In the genomic region with DNA sequence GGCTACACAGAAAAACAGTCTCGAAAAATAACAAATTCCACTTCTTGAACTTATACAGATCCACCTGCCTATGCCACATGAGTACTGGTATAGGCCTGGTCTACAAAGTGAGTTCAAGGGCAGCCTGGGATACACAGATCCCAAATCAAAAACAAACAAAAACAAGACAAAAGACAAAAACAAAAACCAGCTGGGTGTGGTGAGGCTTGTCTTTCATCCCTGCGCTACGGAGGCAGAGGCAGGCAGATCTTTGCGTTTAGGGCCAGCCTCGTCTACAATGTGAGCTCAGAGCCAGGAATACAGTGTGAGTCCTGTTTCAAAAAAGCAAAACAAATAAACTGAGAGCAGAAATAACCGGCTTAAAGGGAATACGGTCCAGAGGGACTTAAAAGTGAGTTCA, we compare ENCODE assay signal across 8 mouse cellular contexts. TPM values are rescaled to one million over a fixed set of nuclear protein-coding genes. Genes with fewer than 3 reads are reported as not detected.
A peak's percentile ranks its signal among the peaks of the same experiment; 100 is the strongest.
DNase-seq lines count a peak whose midpoint lies in the region; ATAC-seq and TF ChIP-seq lines count a peak whose summit lies in the region.

No protein-coding gene starts in this region.

- H3K9ac ChIP-seq in kidney, embryonic 16.5 days (replicated peaks; ENCODE audit: low read length), result peak overlapping the region; percentile 51
- H3K9ac ChIP-seq in hindbrain, embryonic 16.5 days (ENCODE audit: low read depth, low read length), result peak overlapping the region; percentile 56
- H3K9ac ChIP-seq in midbrain, postnatal 0 days (replicated peaks; ENCODE audit: low read length, poor library complexity, severe bottlenecking), result peak overlapping the region; percentile 51; the same call in 1 of the 2 replicates

- peak overlapping the region; percentile 6 for H3K27ac ChIP-seq in kidney, embryonic 16.5 days (ENCODE audit: low read length)
- peak overlapping the region; percentile 87 for H3K27ac ChIP-seq in bone marrow macrophage, adult 2 months (ENCODE audit: insufficient read depth, low read depth, low read length)
- peak overlapping the region; percentile 66 for H3K27ac ChIP-seq in hindbrain, embryonic 16.5 days (ENCODE audit: low read depth, low read length)
- peak overlapping the region; percentile 68 for H3K27ac ChIP-seq in midbrain, postnatal 0 days (ENCODE audit: low read depth, low read length)

- no peaks in the 10 kb centered on the region for H3K9me3 ChIP-seq in kidney, embryonic 16.5 days (ENCODE audit: low read length)
- peaks cover 1% of the 10 kb centered on the region; the same call in 1 of the 2 replicates for H3K9me3 ChIP-seq in hindbrain, embryonic 16.5 days (ENCODE audit: control insufficient read depth, low read length)
- no peaks in the 10 kb centered on the region for H3K9me3 ChIP-seq in midbrain, postnatal 0 days (ENCODE audit: low read length)

- H3K4me2 ChIP-seq in kidney, embryonic 16.5 days (replicated peaks; ENCODE audit: low read depth, low read length), result peak overlapping the region; percentile 55
- peak overlapping the region; percentile 64 for H3K4me2 ChIP-seq in hindbrain, embryonic 16.5 days (ENCODE audit: low read length)
- peak overlapping the region; percentile 57 for H3K4me2 ChIP-seq in midbrain, postnatal 0 days (ENCODE audit: low read depth, low read length, poor library complexity, severe bottlenecking)

- no peak for TF ChIP-seq CTCF in bone marrow macrophage, adult 2 months (IDR thresholded peaks at IDR 0.05; ENCODE audit: low read depth, low read length)
- TF ChIP-seq CTCF in midbrain, postnatal 0 days (IDR thresholded peaks at IDR 0.05), result no peak

- peak overlapping the region; percentile 79 for H3K4me3 ChIP-seq in kidney, embryonic 16.5 days (ENCODE audit: low read length)
- peak overlapping the region; percentile 68 for H3K4me3 ChIP-seq in bone marrow macrophage, adult 2 months (ENCODE audit: insufficient read depth, low read length)
- peak overlapping the region; percentile 91 for H3K4me3 ChIP-seq in hindbrain, embryonic 16.5 days (ENCODE audit: low read length)
- peak overlapping the region; percentile 52 for H3K4me3 ChIP-seq in midbrain, postnatal 0 days (ENCODE audit: low read depth, low read length)

- peaks cover 26% of the 10 kb centered on the region for H3K36me3 ChIP-seq in kidney, embryonic 16.5 days (ENCODE audit: insufficient read depth, low read length)
- peaks cover 13% of the 10 kb centered on the region for H3K36me3 ChIP-seq in hindbrain, embryonic 16.5 days (ENCODE audit: control insufficient read depth, insufficient read depth, low read length)
- peaks cover 14% of the 10 kb centered on the region for H3K36me3 ChIP-seq in midbrain, postnatal 0 days (ENCODE audit: insufficient read depth, low read length)

- H3K4me1 ChIP-seq in kidney, embryonic 16.5 days (ENCODE audit: insufficient read depth, low read length), result peaks cover 15% of the 10 kb centered on the region
- H3K4me1 ChIP-seq in bone marrow macrophage, adult 2 months (ENCODE audit: control insufficient read depth, insufficient read depth, low read length), result peaks cover 35% of the 10 kb centered on the region
- H3K4me1 ChIP-seq in hindbrain, embryonic 16.5 days (ENCODE audit: control insufficient read depth, insufficient read depth, low read depth, low read length), result peaks cover 22% of the 10 kb centered on the region
- H3K4me1 ChIP-seq in midbrain, postnatal 0 days (ENCODE audit: insufficient read depth, low read length), result peaks cover 7% of the 10 kb centered on the region

- no peaks in the 10 kb centered on the region for H3K27me3 ChIP-seq in kidney, embryonic 16.5 days (ENCODE audit: insufficient read depth, low read length)
- H3K27me3 ChIP-seq in hindbrain, embryonic 16.5 days (replicated peaks; ENCODE audit: control insufficient read depth, insufficient read depth, low read length), result no peaks in the 10 kb centered on the region
- no peaks in the 10 kb centered on the region for H3K27me3 ChIP-seq in midbrain, postnatal 0 days (ENCODE audit: insufficient read depth, low read length)

- no peak for DNase-seq in kidney, adult 9 months
- no peak for DNase-seq in midbrain, postnatal 0 days (ENCODE audit: low spot score)
- DNase-seq in spleen, postnatal 4 days (ENCODE audit: low spot score in 2 of 2), result no peak
- no peak for DNase-seq in thymus, postnatal 36 days
- no peak for DNase-seq in right cerebral cortex, postnatal 36 days (ENCODE audit: low spot score in 2 of 2)

- no peak for TF ChIP-seq POLR2A in bone marrow macrophage, adult 2 months (IDR thresholded peaks at IDR 0.05; ENCODE audit: borderline replicate concordance, low read depth, low read length)

- WGBS in kidney, embryonic 16.5 days, result 68% methylated on average over 7 of the region's 7 CpGs
- 62% methylated on average over 7 of the region's 7 CpGs for WGBS in hindbrain, embryonic 16.5 days
- WGBS in midbrain, postnatal 0 days, result 64% methylated on average over 7 of the region's 7 CpGs

- ATAC-seq in kidney, embryonic 16.5 days (ENCODE audit: low FRiP score, low TSS enrichment), result 0 out of 2 replicates have a peak, but pooled peaks have one; percentile 1
- no peak for ATAC-seq in hindbrain, embryonic 16.5 days
- peak; percentile 0; the same call in 1 of the 2 replicates for ATAC-seq in midbrain, postnatal 0 days (ENCODE audit: low FRiP score)

RNA-seq across cellular contexts. Expression of gene Selenok, which starts 0.5 kb away (rescaled TPM):
- polyA plus RNA-seq in kidney, embryonic 16.5 days (2015; fragmentation: Nextera tagmentation; extraction: Ambion mirVana), result 260 and 268 TPM in 2 replicates
- polyA plus RNA-seq in bone marrow macrophage, adult 2 months (2012; ENCODE audit: insufficient read depth, insufficient read length, missing spikeins), result 214 and 249 TPM in 2 replicates
- polyA plus RNA-seq in hindbrain, embryonic 16.5 days (2015; fragmentation: Nextera tagmentation; extraction: Ambion mirVana), result 371 and 398 TPM in 2 replicates
- 82.8 and 125 TPM in 2 replicates for total RNA-seq in midbrain, postnatal 0 days (2014; rRNA removed)
- 420 and 430 TPM in 2 replicates for polyA plus RNA-seq in midbrain, postnatal 0 days (2015; fragmentation: Nextera tagmentation; extraction: Ambion mirVana)

RNA-seq across cellular contexts. Expression of gene Actr8, which starts 10.5 kb away (rescaled TPM):
- polyA plus RNA-seq in kidney, embryonic 16.5 days (2015; fragmentation: Nextera tagmentation; extraction: Ambion mirVana), result 75.5 and 83.8 TPM in 2 replicates
- polyA plus RNA-seq in bone marrow macrophage, adult 2 months (2012; ENCODE audit: insufficient read depth, insufficient read length, missing spikeins), result 35.5 and 42.4 TPM in 2 replicates
- 69.9 and 73.8 TPM in 2 replicates for polyA plus RNA-seq in hindbrain, embryonic 16.5 days (2015; fragmentation: Nextera tagmentation; extraction: Ambion mirVana)
- total RNA-seq in midbrain, postnatal 0 days (2014; rRNA removed), result 43.7 and 44.7 TPM in 2 replicates
- 46.5 and 49.0 TPM in 2 replicates for polyA plus RNA-seq in midbrain, postnatal 0 days (2015; fragmentation: Nextera tagmentation; extraction: Ambion mirVana)

RNA-seq across cellular contexts. Expression of gene Il17rb, which starts 41.1 kb away (rescaled TPM):
- polyA plus RNA-seq in kidney, embryonic 16.5 days (2015; fragmentation: Nextera tagmentation; extraction: Ambion mirVana), result 0.79 and 1.0 TPM in 2 replicates
- not detected in 2 replicates for polyA plus RNA-seq in bone marrow macrophage, adult 2 months (2012; ENCODE audit: insufficient read depth, insufficient read length, missing spikeins)
- polyA plus RNA-seq in hindbrain, embryonic 16.5 days (2015; fragmentation: Nextera tagmentation; extraction: Ambion mirVana), result 1.7 and 1.8 TPM in 2 replicates
- 1.7 and 1.9 TPM in 2 replicates for total RNA-seq in midbrain, postnatal 0 days (2014; rRNA removed)
- polyA plus RNA-seq in midbrain, postnatal 0 days (2015; fragmentation: Nextera tagmentation; extraction: Ambion mirVana), result 1.3 and 1.8 TPM in 2 replicates

RNA-seq across cellular contexts. Expression of gene Chdh, which starts 41.2 kb away (rescaled TPM):
- 2.5 and 2.7 TPM in 2 replicates for polyA plus RNA-seq in kidney, embryonic 16.5 days (2015; fragmentation: Nextera tagmentation; extraction: Ambion mirVana)
- polyA plus RNA-seq in bone marrow macrophage, adult 2 months (2012; ENCODE audit: insufficient read depth, insufficient read length, missing spikeins), result not detected in 2 replicates
- polyA plus RNA-seq in hindbrain, embryonic 16.5 days (2015; fragmentation: Nextera tagmentation; extraction: Ambion mirVana), result 0.36 and 0.51 TPM in 2 replicates
- 1.6 and 2.5 TPM in 2 replicates for total RNA-seq in midbrain, postnatal 0 days (2014; rRNA removed)
- polyA plus RNA-seq in midbrain, postnatal 0 days (2015; fragmentation: Nextera tagmentation; extraction: Ambion mirVana), result 0.34 and 0.65 TPM in 2 replicates

Comparison
In these comparisons a context has a peak if more than half of its experiments do, and no peak if none do; other contexts are left out.
1. H3K27ac ChIP-seq: peak in every context shown above with its lines; median percentile 87 in bone marrow macrophage, adult 2 months; 68 in midbrain, postnatal 0 days; 66 in hindbrain, embryonic 16.5 days; 6 in kidney, embryonic 16.5 days.